Mouse (Mus musculus) myocyte (in vitro differentiated cells): ENCODE results near the gene Ibtk.

Experiments used
- MYOG ChIP-seq, 3 experiments: IDR thresholded peaks; one replicate each; pipeline ENCODE4 v1.6.1; 2011; ENCODE audit warnings: control low read depth in 2 of 3, low read depth in 2 of 3, mild to moderate bottlenecking in 2 of 3; ENCODE audit not compliant: insufficient read length in 2 of 3, control insufficient read depth in 1 of 3, insufficient read depth in 1 of 3
- POLR2A ChIP-seq: IDR thresholded peaks from one replicate; pipeline ENCODE4 v1.6.1; 2011; ENCODE audit warnings: low read depth, mild to moderate bottlenecking, control low read depth, moderate library complexity; ENCODE audit not compliant: insufficient read length
- TCF3 ChIP-seq: IDR thresholded peaks from one replicate; pipeline ENCODE4 v1.6.1; 2011; ENCODE audit warnings: low read depth, control low read depth; ENCODE audit not compliant: insufficient read length

DNA sequence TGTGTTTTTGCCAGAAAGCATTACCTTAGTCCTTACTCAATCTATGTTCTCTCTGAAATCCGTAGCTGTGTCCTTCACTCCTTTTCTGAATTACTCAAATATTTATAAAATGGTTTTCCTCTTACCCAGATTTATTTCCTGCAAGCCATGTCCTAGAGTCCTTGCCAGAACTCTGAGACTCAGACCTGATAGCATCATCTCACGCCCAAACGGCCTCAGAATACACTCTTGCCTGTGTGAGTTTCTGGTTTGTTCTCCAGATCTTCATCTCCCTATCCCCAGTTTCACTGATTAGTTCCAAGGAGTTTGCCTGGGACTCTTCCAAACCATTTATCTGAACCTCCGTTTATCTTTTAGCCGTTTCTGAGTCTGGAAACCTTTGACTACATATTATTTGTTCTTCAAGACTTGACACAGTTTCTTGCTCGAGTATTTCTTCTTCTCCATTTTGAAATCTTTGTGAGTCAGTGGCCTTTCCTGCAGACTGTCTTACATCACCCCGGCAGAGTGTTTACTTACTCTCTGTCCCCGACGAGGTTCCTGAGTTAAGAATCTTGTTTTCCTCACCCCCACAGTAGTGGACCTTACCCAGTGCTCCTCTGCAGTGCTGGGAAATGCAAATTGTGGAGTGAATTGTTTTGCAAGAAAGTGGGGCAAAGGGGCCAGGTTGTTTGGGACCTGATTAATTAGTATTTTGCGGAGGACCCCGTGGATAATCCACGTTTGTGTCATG lies 20.1 kb upstream of the Ibtk start:
- TF ChIP-seq MYOG (IDR thresholded peaks at IDR 0.05; ENCODE audit: control insufficient read depth in 1 of 3, insufficient read depth in 1 of 3, insufficient read length in 2 of 3, low read depth in 2 of 3) (no peak), TCF3 (no peak), POLR2A (no peak)
